7 mouse cellular contexts compared by ENCODE assay signal in the genomic region with DNA sequence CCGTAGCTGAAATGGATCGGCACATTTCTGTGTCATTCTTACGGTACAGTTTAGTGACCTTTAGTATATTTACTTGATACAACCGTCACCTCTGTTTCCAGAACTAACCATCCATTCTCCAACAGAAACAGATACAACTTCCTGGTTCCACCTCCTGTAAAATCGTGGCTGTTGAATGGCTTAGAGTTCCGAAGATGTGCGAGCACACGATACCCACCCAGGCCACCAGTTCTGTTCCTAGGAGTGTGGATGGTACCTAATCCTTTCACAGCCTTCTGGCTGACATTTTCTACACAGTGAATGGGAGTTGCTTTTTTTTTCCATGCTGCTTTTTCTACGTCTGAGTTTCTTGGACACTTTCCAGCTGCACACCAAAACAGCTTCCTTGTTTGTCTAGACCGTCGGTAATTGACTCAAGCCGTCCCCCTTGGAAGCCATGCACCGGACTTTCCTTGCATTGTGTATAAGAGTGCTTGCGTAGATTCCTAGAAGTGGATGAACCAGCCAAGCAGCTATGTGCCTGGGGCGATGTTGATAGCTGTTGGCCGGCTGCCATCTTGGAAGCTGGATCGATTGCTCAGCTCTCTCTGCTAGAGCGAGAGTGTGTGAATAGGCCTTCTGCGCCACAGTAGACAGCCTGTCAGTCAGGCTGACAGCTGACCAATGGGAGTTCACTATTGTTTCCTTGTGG. TPM values are rescaled to one million over a fixed set of nuclear protein-coding genes. Genes with fewer than 3 reads are reported as not detected.
DNase-seq lines count a peak whose midpoint lies in the region; ATAC-seq lines count a peak whose summit lies in the region.

No protein-coding gene starts in this region.

- no peaks in the 10 kb centered on the region for H3K27me3 ChIP-seq in intestine, embryonic 16.5 days (replicated peaks; ENCODE audit: control insufficient read depth, insufficient read depth, low read length)

- ATAC-seq in intestine, embryonic 16.5 days = peak; percentile 65

- H3K4me2 ChIP-seq in intestine, embryonic 16.5 days (ENCODE audit: low read depth, low read length) = peak overlapping the region; percentile 93

- no peaks in the 10 kb centered on the region for H3K9me3 ChIP-seq in intestine, embryonic 16.5 days (ENCODE audit: control insufficient read depth, low read length)

- H3K4me1 ChIP-seq in intestine, embryonic 16.5 days (ENCODE audit: control insufficient read depth, insufficient read depth, low read length) = peaks cover 23% of the 10 kb centered on the region

- peak; percentile 81 for DNase-seq in adrenal gland, adult 8-10 months
- DNase-seq in embryo, embryonic 11.5 days (ENCODE audit: low read depth, low spot score) = peak; percentile 32
- DNase-seq in gastrocnemius, postnatal 25 days = peak; percentile 84
- DNase-seq in left cerebral cortex, postnatal 25 days (ENCODE audit: low spot score in 2 of 2) = peak; percentile 81 to 87
- DNase-seq in mesoderm, embryonic 11.5 days (ENCODE audit: low read depth, low spot score) = peak; percentile 60
- DNase-seq in right cerebral cortex, postnatal 36 days (ENCODE audit: low spot score in 2 of 2) = peak; percentile 75

- peak overlapping the region; percentile 63 for H3K4me3 ChIP-seq in intestine, embryonic 16.5 days (ENCODE audit: low read length)

- peak overlapping the region; percentile 74 for H3K9ac ChIP-seq in intestine, embryonic 16.5 days (ENCODE audit: low read depth, low read length)

- H3K27ac ChIP-seq in intestine, embryonic 16.5 days (ENCODE audit: low read length) = peak overlapping the region; percentile 98

- intact Hi-C loops in left cerebral cortex, postnatal 25 days (cut with DNase I) = loop anchor here (5.0 to 10.0 kb wide), 2 partner anchors 108 to 159 kb away; partner anchors contain the start of genes Piezo1 and Zfpm1

- WGBS in intestine, embryonic 16.5 days = 2% methylated on average over 19 of the region's 19 CpGs

- H3K36me3 ChIP-seq in intestine, embryonic 16.5 days (ENCODE audit: control insufficient read depth, insufficient read depth, low read length) = peaks cover 6% of the 10 kb centered on the region

RNA-seq across cellular contexts. Expression of gene Mvd, which starts 1.0 kb away (rescaled TPM):
- 10 to 100 TPM; 16.7 to 33.1 (median 22.0) TPM for total RNA-seq in adrenal gland, adult 8-10 months (2022)
- 1 to 10 TPM; 4.2 to 5.2 TPM for total RNA-seq in gastrocnemius, postnatal 25 days (2021)
- 80.4 and 81.7 TPM in 2 replicates for polyA plus RNA-seq in intestine, embryonic 16.5 days (2015; fragmentation: Nextera tagmentation; extraction: Ambion mirVana)
- 10 to 100 TPM; 26.8 to 29.4 TPM for total RNA-seq in left cerebral cortex, postnatal 25 days (2021)

RNA-seq across cellular contexts. Expression of gene Cyba, which starts 11.5 kb away (rescaled TPM):
- 10 to 100 TPM; 34.3 to 52.7 (median 43.6) TPM for total RNA-seq in adrenal gland, adult 8-10 months (2022)
- total RNA-seq in gastrocnemius, postnatal 25 days (2021) = 1 to 10 TPM; 7.6 to 8.9 TPM
- polyA plus RNA-seq in intestine, embryonic 16.5 days (2015; fragmentation: Nextera tagmentation; extraction: Ambion mirVana) = 338 and 349 TPM in 2 replicates
- 1 to 10 TPM; 7.8 to 8.4 TPM for total RNA-seq in left cerebral cortex, postnatal 25 days (2021)

RNA-seq across cellular contexts. Expression of gene Snai3, which starts 16.3 kb away (rescaled TPM):
- total RNA-seq in adrenal gland, adult 8-10 months (2022) = not detected
- total RNA-seq in gastrocnemius, postnatal 25 days (2021) = 10 to 100 TPM in 1 of 2 experiments, 1 to 10 TPM in 1; 5.4 to 11.7 TPM
- 0.73 and 0.83 TPM in 2 replicates for polyA plus RNA-seq in intestine, embryonic 16.5 days (2015; fragmentation: Nextera tagmentation; extraction: Ambion mirVana)
- total RNA-seq in left cerebral cortex, postnatal 25 days (2021) = under 1 TPM; 0.64 to 0.66 TPM

RNA-seq across cellular contexts. Expression of gene Il17c, which starts 22.4 kb away (rescaled TPM):
- under 1 TPM in 1 of 4 experiments, not detected in 3; 0.43 TPM for total RNA-seq in adrenal gland, adult 8-10 months (2022)
- total RNA-seq in gastrocnemius, postnatal 25 days (2021) = not detected
- polyA plus RNA-seq in intestine, embryonic 16.5 days (2015; fragmentation: Nextera tagmentation; extraction: Ambion mirVana) = not detected in 2 replicates
- total RNA-seq in left cerebral cortex, postnatal 25 days (2021) = not detected

RNA-seq across cellular contexts. Expression of gene Rnf166, which starts 31.7 kb away (rescaled TPM):
- total RNA-seq in adrenal gland, adult 8-10 months (2022) = 10 to 100 TPM; 46.3 to 68.8 (median 57.7) TPM
- 10 to 100 TPM; 24.7 to 30.7 TPM for total RNA-seq in gastrocnemius, postnatal 25 days (2021)
- 29.2 and 30.4 TPM in 2 replicates for polyA plus RNA-seq in intestine, embryonic 16.5 days (2015; fragmentation: Nextera tagmentation; extraction: Ambion mirVana)
- total RNA-seq in left cerebral cortex, postnatal 25 days (2021) = 10 to 100 TPM; 33.7 to 41.6 TPM

Comparison
In these comparisons a context has a peak if more than half of its experiments do, and no peak if none do; other contexts are left out.
1. Peak in every context shown above with its lines: DNase-seq, ATAC-seq, H3K4me3 ChIP-seq and H3K27ac ChIP-seq.
2. DNase-seq: peak in every context shown above with its lines; median percentile 84 in gastrocnemius, postnatal 25 days; 84 in left cerebral cortex, postnatal 25 days; 81 in adrenal gland, adult 8-10 months; 75 in right cerebral cortex, postnatal 36 days; 60 in mesoderm, embryonic 11.5 days; 32 in embryo, embryonic 11.5 days.